Mouse (Mus musculus): Measurements from ENCODE around the gene Ogg1. TPM values are rescaled to one million over a fixed set of nuclear protein-coding genes. Genes with fewer than 3 reads are reported as not detected.

The Ogg1 gene
- polyA plus RNA-seq, 2 experiments, result 4.5 to 8.0 TPM

- H3K9me3 ChIP-seq (ENCODE audit: control insufficient read depth, low read length), result no peaks in the 10 kb centered on the region
- TF ChIP-seq CTCF (IDR thresholded peaks at IDR 0.05; ENCODE audit: low read depth), result no peak
- TF ChIP-seq EP300 (IDR thresholded peaks at IDR 0.05; ENCODE audit: low read depth), result no peak
- peaks cover 38% of the 10 kb centered on the region for H3K36me3 ChIP-seq (replicated peaks; ENCODE audit: control insufficient read depth, insufficient read depth, low read depth)
- no peak overlapping the region for H3K4me2 ChIP-seq (ENCODE audit: low read depth)
- H3K27ac ChIP-seq, result no peak overlapping the region
- H3K4me3 ChIP-seq (ENCODE audit: insufficient read depth in 1 of 2, low read depth in 2 of 2, low read length in 2 of 2), result no peak overlapping the region
- peaks cover 16 to 17% of the 10 kb centered on the region in 2 experiments for H3K4me1 ChIP-seq (replicated peaks; ENCODE audit: control insufficient read depth in 2 of 2, insufficient read depth in 2 of 2, low read length in 1 of 2)
- 81% methylated on average over 20 of the region's 20 CpGs for WGBS (ENCODE audit: insufficient replicate concordance)
- no peak for DNase-seq (ENCODE audit: low read depth in 3 of 3, low spot score in 3 of 3)
- no peaks in the 10 kb centered on the region for H3K27me3 ChIP-seq (ENCODE audit: control insufficient read depth, insufficient read depth, low read length)
- ATAC-seq (ENCODE audit: insufficient read depth), result no peak
- no peak overlapping the region for H3K9ac ChIP-seq (replicated peaks)
These were observed 43.6 kb downstream of the Ogg1 start for GRCm38 (mm10) chr6:113370194-113370929.

- Histone ChIP-seq H3K27me3 (ENCODE audit: control insufficient read depth, insufficient read depth, low read length) (no peaks in the 10 kb centered on the region), H3K4me1 (replicated peaks; ENCODE audit: control insufficient read depth in 2 of 2, insufficient read depth in 2 of 2, low read length in 1 of 2) (peaks cover 22 to 23% of the 10 kb centered on the region in 2 experiments), H3K4me3 (ENCODE audit: insufficient read depth in 1 of 2, low read depth in 2 of 2, low read length in 2 of 2) (peak overlapping the region in 1 of 2 experiments; percentile 8; a peak in 1 of 4 replicates), H3K36me3 (replicated peaks; ENCODE audit: control insufficient read depth, insufficient read depth, low read depth) (peaks cover 41% of the 10 kb centered on the region), H3K9ac (replicated peaks) (peak overlapping the region; percentile 19), H3K4me2 (ENCODE audit: low read depth) (peak overlapping the region; percentile 38), H3K27ac (peak overlapping the region; percentile 47), H3K9me3 (ENCODE audit: control insufficient read depth, low read length) (no peaks in the 10 kb centered on the region)
- 43% methylated on average over 4 of the region's 4 CpGs for WGBS (ENCODE audit: insufficient replicate concordance)
- peak; percentile 71 for TF ChIP-seq EP300 (IDR thresholded peaks at IDR 0.05; ENCODE audit: low read depth)
- peak; percentile 34 for TF ChIP-seq CTCF (IDR thresholded peaks at IDR 0.05; ENCODE audit: low read depth)
- ATAC-seq (ENCODE audit: insufficient read depth) (peak; percentile 25), DNase-seq (ENCODE audit: low read depth in 3 of 3, low spot score in 3 of 3) (peak; percentile 27 to 47 (median 45))
These were observed 46.7 kb downstream of the Ogg1 start for GRCm38 (mm10) chr6:113373491-113373890.

- H3K9me3 ChIP-seq (ENCODE audit: control insufficient read depth, low read length), result no peaks in the 10 kb centered on the region
- peak overlapping the region; percentile 89 for H3K27ac ChIP-seq
- TF ChIP-seq EP300 (IDR thresholded peaks at IDR 0.05; ENCODE audit: low read depth) (no peak), CTCF (IDR thresholded peaks at IDR 0.05; ENCODE audit: low read depth) (no peak)
- no peak for DNase-seq (ENCODE audit: low read depth in 3 of 3, low spot score in 3 of 3)
- WGBS (ENCODE audit: insufficient replicate concordance), result 4% methylated on average over 7 of the region's 7 CpGs
- H3K27me3 ChIP-seq (ENCODE audit: control insufficient read depth, insufficient read depth, low read length), result no peaks in the 10 kb centered on the region
- H3K4me1 ChIP-seq (replicated peaks; ENCODE audit: control insufficient read depth in 2 of 2, insufficient read depth in 2 of 2, low read length in 1 of 2), result peaks cover 33 to 34% of the 10 kb centered on the region in 2 experiments
- peak overlapping the region; percentile 99 for H3K9ac ChIP-seq (replicated peaks)
- peak overlapping the region; percentile 91 to 100 for H3K4me3 ChIP-seq (ENCODE audit: insufficient read depth in 1 of 2, low read depth in 2 of 2, low read length in 2 of 2)
- peak overlapping the region; percentile 98 for H3K4me2 ChIP-seq (ENCODE audit: low read depth)
- ATAC-seq (ENCODE audit: insufficient read depth), result no peak
- H3K36me3 ChIP-seq (replicated peaks; ENCODE audit: control insufficient read depth, insufficient read depth, low read depth), result peaks cover 32% of the 10 kb centered on the region
These were observed 50.4 kb downstream of the Ogg1 start for GRCm38 (mm10) chr6:113377172-113377495.

DNA sequence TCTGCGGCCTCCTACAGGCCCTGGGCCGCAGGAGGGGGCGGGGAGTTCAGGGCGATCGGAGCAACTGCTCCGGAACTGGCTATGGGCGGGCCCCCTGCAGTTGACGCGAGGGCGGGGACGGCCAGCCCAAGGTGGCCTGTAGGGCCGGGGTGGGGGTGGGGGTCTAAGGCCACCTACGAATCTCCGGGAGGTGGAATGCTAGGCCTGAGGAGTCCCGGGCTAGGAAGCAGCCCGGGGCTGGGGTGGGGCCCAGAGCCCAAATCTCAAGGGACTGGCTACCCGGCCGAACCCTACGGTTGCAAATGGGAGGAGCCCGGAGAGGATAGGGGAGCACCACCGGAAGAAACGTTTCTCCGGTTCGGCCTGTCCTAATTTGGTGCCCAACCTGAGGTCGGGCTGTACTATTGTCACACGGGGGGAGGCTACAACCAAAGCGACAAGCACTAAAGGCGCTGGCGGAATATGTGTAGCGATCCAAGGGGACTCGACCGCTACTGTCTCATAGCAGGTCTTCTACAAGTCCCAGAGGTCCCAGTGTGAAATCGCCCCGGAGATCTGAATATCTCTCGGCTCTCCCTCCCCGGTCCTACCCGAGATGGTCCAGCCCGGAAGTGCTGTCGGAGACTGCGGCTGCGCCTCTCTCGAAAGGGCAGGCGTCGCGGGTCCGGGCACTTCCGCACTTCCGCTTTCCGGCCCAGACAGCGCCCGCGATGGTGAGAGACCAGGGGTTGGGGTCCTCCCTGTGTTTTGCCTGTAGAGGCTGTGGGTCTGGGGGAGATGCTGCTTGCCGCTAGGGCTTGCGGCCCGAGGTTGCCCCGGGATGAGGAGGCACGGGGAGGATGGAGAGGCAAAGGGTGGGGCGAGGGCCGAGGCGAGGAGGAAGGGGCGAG, 51.0 kb downstream of the Ogg1 start, which contains the start of the genes Tada3 and Arpc4:
Tada3 (minus strand) TSS at position 388 of the 890 bp plus-strand sequence.
Arpc4 (plus strand) TSS at position 620 of the 890 bp plus-strand sequence.
- ATAC-seq (ENCODE audit: insufficient read depth) (peak; percentile 91), DNase-seq (ENCODE audit: low read depth in 3 of 3, low spot score in 3 of 3) (peak; percentile 86 to 88 (median 87))
- Histone ChIP-seq H3K36me3 (replicated peaks; ENCODE audit: control insufficient read depth, insufficient read depth, low read depth) (peaks cover 34% of the 10 kb centered on the region), H3K4me1 (replicated peaks; ENCODE audit: control insufficient read depth in 2 of 2, insufficient read depth in 2 of 2, low read length in 1 of 2) (peaks cover 29 to 30% of the 10 kb centered on the region in 2 experiments), H3K27me3 (ENCODE audit: control insufficient read depth, insufficient read depth, low read length) (no peaks in the 10 kb centered on the region), H3K9me3 (ENCODE audit: control insufficient read depth, low read length) (no peaks in the 10 kb centered on the region), H3K4me3 (ENCODE audit: insufficient read depth in 1 of 2, low read depth in 2 of 2, low read length in 2 of 2) (peak within 1 kb of the TSS; percentile 91 to 100), H3K4me2 (ENCODE audit: low read depth) (peak within 1 kb of the TSS; percentile 98), H3K9ac (replicated peaks) (peak within 1 kb of the TSS; percentile 99), H3K27ac (peak within 1 kb of the TSS; percentile 89)
- WGBS (ENCODE audit: insufficient replicate concordance), result under 1% methylated on average over 61 of the region's 61 CpGs
- TF ChIP-seq EP300 (IDR thresholded peaks at IDR 0.05; ENCODE audit: low read depth) (peak; percentile 46; the same call in 1 of the 2 replicates), CTCF (IDR thresholded peaks at IDR 0.05; ENCODE audit: low read depth) (peak; percentile 52)
